Comparison of ENCODE assay signal across 25 mouse cellular contexts in the genomic region with DNA sequence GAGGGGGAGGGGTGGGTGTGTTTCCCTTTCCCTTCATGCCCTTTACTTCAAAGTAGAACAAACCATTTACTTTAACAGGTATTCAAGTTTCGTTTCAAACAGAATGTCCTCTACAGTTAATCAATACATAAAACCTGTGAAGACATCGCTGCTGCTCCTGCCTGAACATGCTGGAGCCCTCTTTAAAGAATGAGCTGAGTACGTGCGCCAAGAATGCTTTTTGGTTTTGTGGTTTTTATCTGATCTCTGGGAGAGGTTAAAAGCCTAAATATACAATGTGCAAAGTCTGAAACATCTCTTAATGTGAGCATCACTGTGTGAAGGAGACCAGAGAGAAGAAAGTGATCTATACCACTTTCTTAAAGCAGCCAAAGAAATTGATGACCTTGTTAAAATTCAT.
A peak's percentile ranks its signal among the peaks of the same experiment; 100 is the strongest.
DNase-seq lines count a peak whose midpoint lies in the region; ATAC-seq and TF ChIP-seq lines count a peak whose summit lies in the region.
"Had no signal": no experiment of that assay in that cellular context is flagged by ENCODE, and none has a peak within 500 bp of the region (broad histone marks: within the 10 kb centered on the region; RNA-seq: fewer than 3 reads in every experiment).

No protein-coding gene starts in this region.

- no peak overlapping the region for H3K4me3 ChIP-seq in embryonic facial prominence, embryonic 14.5 days (ENCODE audit: low read depth, low read length)
- no peak overlapping the region for H3K4me3 ChIP-seq in embryonic facial prominence, embryonic 10.5 days
- no peak overlapping the region for H3K4me3 ChIP-seq in stomach, postnatal 0 days (ENCODE audit: low read depth, low read length)
- no peak overlapping the region for H3K4me3 ChIP-seq in left cerebral cortex, adult 2 months
- H3K4me3 ChIP-seq: embryonic facial prominence, embryonic 15.5 days; forebrain, embryonic 12.5 days; forebrain, embryonic 15.5 days; gastrocnemius, adult 2 months; hindbrain, embryonic 12.5 days; hindbrain, embryonic 15.5 days had no signal

- no peaks in the 10 kb centered on the region for H3K27me3 ChIP-seq in embryonic facial prominence, embryonic 14.5 days (replicated peaks; ENCODE audit: control insufficient read depth, insufficient read depth, low read length)
- H3K27me3 ChIP-seq in embryonic facial prominence, embryonic 10.5 days (replicated peaks; ENCODE audit: low read depth, poor library complexity, severe bottlenecking): no peaks in the 10 kb centered on the region
- H3K27me3 ChIP-seq in stomach, postnatal 0 days (ENCODE audit: control insufficient read depth, insufficient read depth, low read length): no peaks in the 10 kb centered on the region
- H3K27me3 ChIP-seq: embryonic facial prominence, embryonic 15.5 days; forebrain, embryonic 12.5 days; forebrain, embryonic 15.5 days; hindbrain, embryonic 12.5 days; hindbrain, embryonic 15.5 days; Patski had no signal

- no peak overlapping the region for H3K4me2 ChIP-seq in embryonic facial prominence, embryonic 14.5 days (ENCODE audit: low read depth, low read length)
- H3K4me2 ChIP-seq in stomach, postnatal 0 days (replicated peaks; ENCODE audit: low read depth): no peak overlapping the region
- H3K4me2 ChIP-seq: embryonic facial prominence, embryonic 15.5 days; forebrain, embryonic 12.5 days; forebrain, embryonic 15.5 days; heart, embryonic 11.5 days; hindbrain, embryonic 12.5 days; hindbrain, embryonic 15.5 days had no signal

- no peak for ATAC-seq in embryonic facial prominence, embryonic 14.5 days (ENCODE audit: low read depth)
- ATAC-seq in stomach, postnatal 0 days (ENCODE audit: low FRiP score, low TSS enrichment): no peak
- ATAC-seq: forebrain, embryonic 15.5 days; Patski had no signal

- no peak for TF ChIP-seq CTCF in stomach, postnatal 0 days (IDR thresholded peaks at IDR 0.05; ENCODE audit: low read depth)
- TF ChIP-seq CTCF in left cerebral cortex, adult 2 months (IDR thresholded peaks at IDR 0.05): no peak

- intact Hi-C loops in left cerebral cortex, adult 2 months (cut with DNase I): no loop called here

- 57% methylated on average over 4 of the region's 4 CpGs for whole genome bisulfite sequencing in embryonic facial prominence, embryonic 14.5 days
- WGBS in embryonic facial prominence, embryonic 10.5 days: 81% methylated on average over 4 of the region's 4 CpGs
- 26% methylated on average over 4 of the region's 4 CpGs for WGBS in stomach, postnatal 0 days

- H3K27ac ChIP-seq in embryonic facial prominence, embryonic 14.5 days (replicated peaks; ENCODE audit: low read depth, low read length): no peak overlapping the region
- H3K27ac ChIP-seq in embryonic facial prominence, embryonic 10.5 days (replicated peaks): no peak overlapping the region
- no peak overlapping the region for H3K27ac ChIP-seq in stomach, postnatal 0 days (replicated peaks)
- no peak overlapping the region for H3K27ac ChIP-seq in left cerebral cortex, adult 2 months
- H3K27ac ChIP-seq: embryonic facial prominence, embryonic 15.5 days; forebrain, embryonic 12.5 days; forebrain, embryonic 15.5 days; gastrocnemius, adult 2 months; hindbrain, embryonic 12.5 days; hindbrain, embryonic 15.5 days had no signal

- peak; percentile 30 for TF ChIP-seq EP300 in stomach, postnatal 0 days (optimal IDR thresholded peaks at IDR 0.05)

- H3K4me1 ChIP-seq in embryonic facial prominence, embryonic 14.5 days (ENCODE audit: control insufficient read depth, insufficient read depth, low read length): no peaks in the 10 kb centered on the region
- H3K4me1 ChIP-seq in embryonic facial prominence, embryonic 10.5 days: no peaks in the 10 kb centered on the region
- no peaks in the 10 kb centered on the region for H3K4me1 ChIP-seq in stomach, postnatal 0 days (replicated peaks; ENCODE audit: control insufficient read depth, insufficient read depth)
- H3K4me1 ChIP-seq: embryonic facial prominence, embryonic 15.5 days; forebrain, embryonic 12.5 days; forebrain, embryonic 15.5 days; hindbrain, embryonic 12.5 days; hindbrain, embryonic 15.5 days had no signal

- H3K36me3 ChIP-seq in embryonic facial prominence, embryonic 14.5 days (ENCODE audit: control insufficient read depth, insufficient read depth, low read length): no peaks in the 10 kb centered on the region
- H3K36me3 ChIP-seq in embryonic facial prominence, embryonic 10.5 days (replicated peaks): no peaks in the 10 kb centered on the region
- H3K36me3 ChIP-seq in stomach, postnatal 0 days (ENCODE audit: control insufficient read depth, insufficient read depth, low read length): no peaks in the 10 kb centered on the region
- H3K36me3 ChIP-seq: embryonic facial prominence, embryonic 15.5 days; forebrain, embryonic 12.5 days; forebrain, embryonic 15.5 days; hindbrain, embryonic 12.5 days; hindbrain, embryonic 15.5 days had no signal

- no peaks in the 10 kb centered on the region for H3K9me3 ChIP-seq in embryonic facial prominence, embryonic 14.5 days (ENCODE audit: control insufficient read depth, low read length)
- H3K9me3 ChIP-seq in embryonic facial prominence, embryonic 10.5 days: no peaks in the 10 kb centered on the region
- no peaks in the 10 kb centered on the region for H3K9me3 ChIP-seq in stomach, postnatal 0 days (ENCODE audit: control insufficient read depth, low read length)
- H3K9me3 ChIP-seq: embryonic facial prominence, embryonic 15.5 days; forebrain, embryonic 12.5 days; forebrain, embryonic 15.5 days; hindbrain, embryonic 12.5 days; hindbrain, embryonic 15.5 days had no signal

- peak; percentile 39 for DNase-seq in embryonic facial prominence, embryonic 14.5 days (ENCODE audit: low spot score)
- DNase-seq in embryonic facial prominence, embryonic 10.5 days (ENCODE audit: low spot score): no peak
- peak; percentile 44 for DNase-seq in urinary bladder, postnatal 14 days (ENCODE audit: low spot score)
- DNase-seq in urinary bladder, adult 2 months (ENCODE audit: low spot score): no peak
- peak; percentile 63 for DNase-seq in fat pad, adult 2 months (ENCODE audit: extremely low read depth, low read depth, low spot score)
- no peak for DNase-seq in stomach, postnatal 0 days (ENCODE audit: low spot score)
- DNase-seq in c-Kit-positive CD71-positive TER-119-positive erythroid progenitor cells, embryonic 14.5 days (ENCODE audit: low spot score): no peak
- DNase-seq in left cerebral cortex, adult 2 months (ENCODE audit: extremely low spot score in 1 of 2, low spot score in 2 of 2): no peak
- DNase-seq: adrenal gland, postnatal 10 days; adrenal gland, postnatal 36 days; cerebellum, adult 11 months; cerebellum, adult 2 months; cerebellum, adult 9-11 months; cerebellum, postnatal 36 days; embryo, embryonic 11 days; gastrocnemius, adult 2 months; gastrocnemius, postnatal 14 days; heart, adult 11 months had no signal

- no peak overlapping the region for H3K9ac ChIP-seq in embryonic facial prominence, embryonic 14.5 days (ENCODE audit: low read depth, low read length)
- no peak overlapping the region for H3K9ac ChIP-seq in stomach, postnatal 0 days (ENCODE audit: low read length)
- H3K9ac ChIP-seq: embryonic facial prominence, embryonic 15.5 days; forebrain, embryonic 12.5 days; forebrain, embryonic 15.5 days; hindbrain, embryonic 12.5 days; hindbrain, embryonic 15.5 days had no signal

Comparison
In these comparisons a context has a peak if more than half of its experiments do, and no peak if none do; other contexts are left out.
1. DNase-seq: peak in embryonic facial prominence, embryonic 14.5 days (single experiment), urinary bladder, postnatal 14 days (single experiment) and fat pad, adult 2 months (single experiment); none in embryonic facial prominence, embryonic 10.5 days (single experiment), urinary bladder, adult 2 months (single experiment), stomach, postnatal 0 days (single experiment), c-Kit-positive CD71-positive TER-119-positive erythroid progenitor cells, embryonic 14.5 days (single experiment) and left cerebral cortex, adult 2 months (0 of 2).